Mouse (Mus musculus) testis, adult 2 months (tissue): ENCODE measurements around the gene Lin7a.

Experiments
- CTCF ChIP-seq: fragments of 200-500 bp; IDR thresholded peaks from 2 replicates; pipeline ENCODE4 v1.5.1; 2012; ENCODE audit warnings: low read depth, mild to moderate bottlenecking, inconsistent platforms, low read length, moderate library complexity; ENCODE audit not compliant: control insufficient read depth, insufficient read depth, insufficient replicate concordance
- POLR2A ChIP-seq: fragments of 200-500 bp; IDR thresholded peaks from 2 replicates; pipeline ENCODE4 v1.6.1; 2012; ENCODE audit warnings: low read depth, mild to moderate bottlenecking, inconsistent platforms, low read length, moderate library complexity; ENCODE audit not compliant: control insufficient read depth

DNA sequence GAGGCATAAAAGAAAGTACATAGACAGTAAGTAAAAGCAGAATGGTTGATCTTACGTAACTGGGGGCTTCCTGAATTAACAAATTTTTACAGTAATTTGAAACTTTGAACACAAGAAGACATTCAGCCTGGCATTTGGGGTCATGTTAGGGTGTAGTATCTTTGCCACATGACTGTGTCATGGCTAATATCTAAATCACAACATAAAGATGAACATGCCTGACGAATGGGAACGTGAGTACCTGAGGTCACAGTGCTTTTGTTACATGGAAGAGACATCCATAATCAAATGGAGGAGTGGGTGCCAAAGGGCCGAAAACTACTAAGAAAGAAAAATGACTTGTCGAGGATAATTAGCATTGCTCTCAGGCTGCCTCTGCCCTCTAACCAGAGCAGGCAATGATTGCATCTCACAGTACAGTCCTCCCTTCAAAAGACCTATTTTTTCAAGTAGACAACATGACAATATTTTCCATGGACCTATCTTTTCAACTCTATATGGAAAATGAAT lies 15.0 kb upstream of the Lin7a start:
- no peak for TF ChIP-seq CTCF
- no peak for TF ChIP-seq POLR2A
